Mouse (Mus musculus): ENCODE data around the gene Prss53. TPM values are rescaled to one million over a fixed set of nuclear protein-coding genes. Genes with fewer than 3 reads are reported as not detected.

Gene Prss53
- polyA plus RNA-seq (2012; rRNA removed; ENCODE audit: low replicate concordance) = 3.2 and 5.8 TPM in 2 replicates

DNA sequence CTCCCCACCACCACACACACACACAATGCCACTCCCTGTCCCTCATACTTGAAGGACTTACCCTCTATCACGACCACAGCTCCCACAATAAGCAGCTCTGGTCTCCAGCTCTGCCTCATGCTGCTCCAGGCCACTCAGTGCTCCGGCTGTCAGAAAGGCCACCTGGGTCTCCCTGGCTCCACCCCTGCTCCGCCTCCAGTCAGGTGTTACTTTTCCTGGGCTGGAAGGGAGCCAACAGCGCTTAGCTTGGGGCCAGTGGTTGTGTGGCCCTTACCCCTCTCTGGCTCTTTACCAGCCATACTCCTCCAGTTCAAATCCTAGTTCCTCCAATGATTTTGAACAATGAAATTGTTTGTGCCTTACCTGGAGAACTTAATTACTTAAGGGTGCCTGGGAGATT, at the start of gene Prss53:
Prss53 (minus strand) TSS at position 173 of the 400 bp plus-strand sequence.

DNA sequence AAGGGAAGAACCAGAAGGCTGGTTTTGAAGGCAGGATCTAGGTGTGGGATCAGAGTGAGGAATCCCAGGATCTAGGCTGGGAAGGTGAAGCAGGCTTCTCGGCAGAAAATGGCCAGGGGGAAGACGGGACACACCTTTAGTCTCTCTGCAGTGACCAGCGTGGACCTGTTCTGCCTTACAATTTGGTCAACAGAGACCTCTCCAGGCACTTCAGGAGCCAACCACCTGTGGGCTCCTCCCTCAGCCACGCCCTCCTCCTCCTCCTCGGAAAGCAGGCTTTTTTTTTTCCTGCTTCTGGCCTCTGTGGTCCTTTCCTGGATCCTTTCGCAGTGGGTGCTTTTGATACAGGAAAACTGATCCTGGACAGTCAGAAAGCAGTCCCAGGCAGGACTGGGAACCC, 39.2 kb upstream of the Prss53 start, which contains the start of gene Prss8:
Prss8 (minus strand) TSS at position 182 of the 400 bp plus-strand sequence.

GRCm38 (mm10) chr7:127912190-127912871, 21.6 kb upstream of the Prss53 start, which contains the start of gene Kat8:
Gene Kat8 (plus strand): TSS chr7:127912516.

GRCm38 (mm10) chr7:127903971-127904796, 13.4 kb upstream of the Prss53 start, which contains the start of gene Bckdk:
Gene Bckdk (plus strand): TSS chr7:127904082.

GRCm38 (mm10) chr7:127895442-127895841, 4.7 kb upstream of the Prss53 start, which contains the start of the genes Gm21974 and Vkorc1:
Gene Gm21974 (minus strand): TSS chr7:127895454.
Gene Vkorc1 (minus strand): TSS chr7:127895617.

GRCm38 (mm10) chr7:127876467-127877348, 14.1 kb downstream of the Prss53 start, which contains the start of gene Zfp668:
Gene Zfp668 (minus strand): TSS chr7:127876828.

GRCm38 (mm10) chr7:127876041-127876466, 14.7 kb downstream of the Prss53 start, which contains the start of gene Zfp646:
Gene Zfp646 (plus strand): TSS chr7:127876221.

Other genes starting within 250 kb of the Prss53 start
- gene Bcl7c, start 182.0 kb downstream of the Prss53 start, polyA plus RNA-seq (2012; rRNA removed; ENCODE audit: low replicate concordance) = 15.7 and 47.8 TPM in 2 replicates
- gene Ctf1, start 178.2 kb downstream of the Prss53 start, polyA plus RNA-seq (2012; rRNA removed; ENCODE audit: low replicate concordance) = 7.2 and 19.4 TPM in 2 replicates
- gene Ctf2, start 158.8 kb downstream of the Prss53 start, polyA plus RNA-seq (2012; rRNA removed; ENCODE audit: low replicate concordance) = 0.06 TPM in 1 of 2 replicates, not detected in the other
- 14.2 and 40.4 TPM in 2 replicates for gene Fbxl19, start 146.4 kb downstream of the Prss53 start, polyA plus RNA-seq (2012; rRNA removed; ENCODE audit: low replicate concordance)
- gene Orai3, start 121.2 kb downstream of the Prss53 start, polyA plus RNA-seq (2012; rRNA removed; ENCODE audit: low replicate concordance) = 41.3 and 59.8 TPM in 2 replicates
- 9.2 and 15.6 TPM in 2 replicates for gene Setd1a, start 114.3 kb downstream of the Prss53 start, polyA plus RNA-seq (2012; rRNA removed; ENCODE audit: low replicate concordance)
- not detected in 2 replicates for gene Gm49388, start 105.4 kb downstream of the Prss53 start, polyA plus RNA-seq (2012; rRNA removed; ENCODE audit: low replicate concordance)
- gene Hsd3b7, start 90.4 kb downstream of the Prss53 start, polyA plus RNA-seq (2012; rRNA removed; ENCODE audit: low replicate concordance) = 116 and 139 TPM in 2 replicates
- 93.0 and 101 TPM in 2 replicates for gene Stx4a, start 66.7 kb downstream of the Prss53 start, polyA plus RNA-seq (2012; rRNA removed; ENCODE audit: low replicate concordance)
- gene Stx1b, start 66.4 kb downstream of the Prss53 start, polyA plus RNA-seq (2012; rRNA removed; ENCODE audit: low replicate concordance) = 26.2 and 31.8 TPM in 2 replicates
- 12.4 and 27.7 TPM in 2 replicates for gene Zfp646, start 14.7 kb downstream of the Prss53 start, polyA plus RNA-seq (2012; rRNA removed; ENCODE audit: low replicate concordance)
- 4.4 and 8.0 TPM in 2 replicates for gene Zfp668, start 14.1 kb downstream of the Prss53 start, polyA plus RNA-seq (2012; rRNA removed; ENCODE audit: low replicate concordance)
- not detected in 2 replicates for gene Gm21974, start 4.5 kb upstream of the Prss53 start, polyA plus RNA-seq (2012; rRNA removed; ENCODE audit: low replicate concordance)
- gene Vkorc1, start 4.6 kb upstream of the Prss53 start, polyA plus RNA-seq (2012; rRNA removed; ENCODE audit: low replicate concordance) = 258 and 271 TPM in 2 replicates
- gene Bckdk, start 13.1 kb upstream of the Prss53 start, polyA plus RNA-seq (2012; rRNA removed; ENCODE audit: low replicate concordance) = 153 and 162 TPM in 2 replicates
- 17.5 and 22.7 TPM in 2 replicates for gene Kat8, start 21.5 kb upstream of the Prss53 start, polyA plus RNA-seq (2012; rRNA removed; ENCODE audit: low replicate concordance)
- gene Prss8, start 39.1 kb upstream of the Prss53 start, polyA plus RNA-seq (2012; rRNA removed; ENCODE audit: low replicate concordance) = 0.29 and 50.1 TPM in 2 replicates
- gene Prss36, start 55.8 kb upstream of the Prss53 start, polyA plus RNA-seq (2012; rRNA removed; ENCODE audit: low replicate concordance) = 27.9 and 44.9 TPM in 2 replicates
- 242 and 409 TPM in 2 replicates for gene Fus, start 76.5 kb upstream of the Prss53 start, polyA plus RNA-seq (2012; rRNA removed; ENCODE audit: low replicate concordance)
- gene Pycard, start 102.9 kb upstream of the Prss53 start, polyA plus RNA-seq (2012; rRNA removed; ENCODE audit: low replicate concordance) = 16.0 and 64.4 TPM in 2 replicates
- 0.24 and 0.90 TPM in 2 replicates for gene Trim72, start 113.0 kb upstream of the Prss53 start, polyA plus RNA-seq (2012; rRNA removed; ENCODE audit: low replicate concordance)
- gene Itgam, start 171.7 kb upstream of the Prss53 start, polyA plus RNA-seq (2012; rRNA removed; ENCODE audit: low replicate concordance) = 22.6 and 22.9 TPM in 2 replicates
- 0.04 and 0.09 TPM in 2 replicates for gene Gm49368, start 171.7 kb upstream of the Prss53 start, polyA plus RNA-seq (2012; rRNA removed; ENCODE audit: low replicate concordance)
- gene Itgax, start 238.6 kb upstream of the Prss53 start, polyA plus RNA-seq (2012; rRNA removed; ENCODE audit: low replicate concordance) = 4.9 and 10.0 TPM in 2 replicates